Mouse (Mus musculus): ENCODE data around the gene Hapln2. TPM values are rescaled to one million over a fixed set of nuclear protein-coding genes. Genes with fewer than 3 reads are reported as not detected.

Gene Hapln2
- total and polyA plus RNA-seq, 3 experiments = not detected

- Histone ChIP-seq H3K4me1 (ENCODE audit: control insufficient read depth in 1 of 2, insufficient read depth in 2 of 2, low read length in 2 of 2) (no peaks in the 10 kb centered on the region), H3K9me3 (replicated peaks; ENCODE audit: insufficient read depth, low read length) (no peaks in the 10 kb centered on the region), H3K27ac (ENCODE audit: control insufficient read depth, low read depth, low read length) (no peak overlapping the region), H3K9ac (ENCODE audit: control insufficient read depth, low read depth, low read length, poor library complexity, severe bottlenecking) (no peak overlapping the region), H3K4me3 (ENCODE audit: control insufficient read depth in 1 of 2, insufficient read depth in 1 of 2, low read depth in 2 of 2, low read length in 2 of 2) (no peak overlapping the region), H3K79me2 (ENCODE audit: control insufficient read depth, insufficient read depth, low read length, poor library complexity) (no peaks in the 10 kb centered on the region), H3K36me3 (ENCODE audit: control insufficient read depth in 1 of 2, insufficient read depth in 2 of 2, low read length in 2 of 2) (no peaks in the 10 kb centered on the region), H3K27me3 (ENCODE audit: control insufficient read depth in 1 of 2, insufficient read depth in 2 of 2, low read length in 2 of 2) (peaks cover 19 to 23% of the 10 kb centered on the region in 2 experiments)
- DNase-seq (ENCODE audit: low read depth, low spot score) = no peak
- TF ChIP-seq MAFK (IDR thresholded peaks at IDR 0.05; ENCODE audit: borderline replicate concordance, low read depth, low read length) (no peak), JUND (IDR thresholded peaks at IDR 0.05; ENCODE audit: low read depth, low read length) (no peak), MAZ (IDR thresholded peaks at IDR 0.05; ENCODE audit: low read depth, low read length) (no peak), NELFE (IDR thresholded peaks at IDR 0.05; ENCODE audit: low read depth, low read length) (no peak), GATA1 (IDR thresholded peaks at IDR 0.05; ENCODE audit: low read depth, low read length) (no peak), TAL1 (IDR thresholded peaks at IDR 0.05; ENCODE audit: low read length) (no peak), CHD2 (IDR thresholded peaks at IDR 0.05; ENCODE audit: low read length) (no peak), RCOR1 (IDR thresholded peaks at IDR 0.05; ENCODE audit: low read depth, low read length) (no peak), KAT2A (conservative IDR thresholded peaks at IDR 0.05; ENCODE audit: low read depth, low read length) (no peak), ELF1 (IDR thresholded peaks at IDR 0.05; ENCODE audit: low read depth, low read length) (no peak), POLR2A (IDR thresholded peaks at IDR 0.05; ENCODE audit: control insufficient read depth in 1 of 2, insufficient read depth in 1 of 2, low read depth in 1 of 2, low read length in 2 of 2, poor library complexity in 1 of 2) (no peak), ZC3H11A (IDR thresholded peaks at IDR 0.05; ENCODE audit: low read depth, low read length) (no peak), USF2 (IDR thresholded peaks at IDR 0.05; ENCODE audit: borderline replicate concordance in 1 of 2, insufficient read depth in 1 of 2, low read depth in 1 of 2, low read length in 2 of 2) (no peak), MAX (IDR thresholded peaks at IDR 0.05; ENCODE audit: low read length) (no peak)
Observed at GRCm38 (mm10) chr3:88074351-88074750, 47.0 kb upstream of the Hapln2 start.

- no peak overlapping the region for H3K27ac ChIP-seq (ENCODE audit: control insufficient read depth, low read depth, low read length)
- H3K27me3 ChIP-seq (ENCODE audit: control insufficient read depth in 1 of 2, insufficient read depth in 2 of 2, low read length in 2 of 2) = peaks cover 18 to 21% of the 10 kb centered on the region in 2 experiments
- no peaks in the 10 kb centered on the region for H3K36me3 ChIP-seq (ENCODE audit: control insufficient read depth in 1 of 2, insufficient read depth in 2 of 2, low read length in 2 of 2)
- H3K4me1 ChIP-seq (ENCODE audit: control insufficient read depth in 1 of 2, insufficient read depth in 2 of 2, low read length in 2 of 2) = no peaks in the 10 kb centered on the region
- TF ChIP-seq POLR2A (IDR thresholded peaks at IDR 0.05; ENCODE audit: control insufficient read depth in 1 of 2, insufficient read depth in 1 of 2, low read depth in 1 of 2, low read length in 2 of 2, poor library complexity in 1 of 2) (no peak), CTCF (IDR thresholded peaks at IDR 0.05 in 2 of 3, conservative IDR thresholded peaks at IDR 0.05 in 1 of 3; ENCODE audit: control insufficient read depth in 1 of 3, insufficient read depth in 1 of 3, low read depth in 2 of 3, low read length in 3 of 3, poor library complexity in 1 of 3, severe bottlenecking in 1 of 3) (no peak), TAL1 (IDR thresholded peaks at IDR 0.05; ENCODE audit: low read length) (no peak), NELFE (IDR thresholded peaks at IDR 0.05; ENCODE audit: low read depth, low read length) (no peak), ELF1 (IDR thresholded peaks at IDR 0.05; ENCODE audit: low read depth, low read length) (no peak), SIN3A (IDR thresholded peaks at IDR 0.05; ENCODE audit: low read length) (no peak), RAD21 (IDR thresholded peaks at IDR 0.05; ENCODE audit: low read depth, low read length) (no peak), TCF12 (IDR thresholded peaks at IDR 0.05; ENCODE audit: low read depth, low read length) (no peak), MAFK (IDR thresholded peaks at IDR 0.05; ENCODE audit: borderline replicate concordance, low read depth, low read length) (no peak), ZKSCAN1 (IDR thresholded peaks at IDR 0.05; ENCODE audit: low read depth, low read length) (no peak)
- no peak overlapping the region for H3K4me3 ChIP-seq (ENCODE audit: control insufficient read depth in 1 of 2, insufficient read depth in 1 of 2, low read depth in 2 of 2, low read length in 2 of 2)
- H3K9ac ChIP-seq (ENCODE audit: control insufficient read depth, low read depth, low read length, poor library complexity, severe bottlenecking) = no peak overlapping the region
- no peaks in the 10 kb centered on the region for H3K9me3 ChIP-seq (replicated peaks; ENCODE audit: insufficient read depth, low read length)
- no peaks in the 10 kb centered on the region for H3K79me2 ChIP-seq (ENCODE audit: control insufficient read depth, insufficient read depth, low read length, poor library complexity)
- DNase-seq (ENCODE audit: low read depth, low spot score) = no peak
Observed at GRCm38 (mm10) chr3:88073631-88074030, 46.2 kb upstream of the Hapln2 start.
